Mouse (Mus musculus): Measurements from ENCODE around the gene Hivep2.

Gene Hivep2

GRCm38 (mm10) chr10:13965974-13966829 lies at the start of gene Hivep2:
TSS of gene Hivep2 (plus strand) at chr10:13966075.
- DNase-seq (ENCODE audit: low read depth): no peak

GRCm38 (mm10) chr10:13916645-13917342 lies 49.1 kb upstream of the Hivep2 start:
- peak; percentile 72 for DNase-seq (ENCODE audit: low read depth)

DNA sequence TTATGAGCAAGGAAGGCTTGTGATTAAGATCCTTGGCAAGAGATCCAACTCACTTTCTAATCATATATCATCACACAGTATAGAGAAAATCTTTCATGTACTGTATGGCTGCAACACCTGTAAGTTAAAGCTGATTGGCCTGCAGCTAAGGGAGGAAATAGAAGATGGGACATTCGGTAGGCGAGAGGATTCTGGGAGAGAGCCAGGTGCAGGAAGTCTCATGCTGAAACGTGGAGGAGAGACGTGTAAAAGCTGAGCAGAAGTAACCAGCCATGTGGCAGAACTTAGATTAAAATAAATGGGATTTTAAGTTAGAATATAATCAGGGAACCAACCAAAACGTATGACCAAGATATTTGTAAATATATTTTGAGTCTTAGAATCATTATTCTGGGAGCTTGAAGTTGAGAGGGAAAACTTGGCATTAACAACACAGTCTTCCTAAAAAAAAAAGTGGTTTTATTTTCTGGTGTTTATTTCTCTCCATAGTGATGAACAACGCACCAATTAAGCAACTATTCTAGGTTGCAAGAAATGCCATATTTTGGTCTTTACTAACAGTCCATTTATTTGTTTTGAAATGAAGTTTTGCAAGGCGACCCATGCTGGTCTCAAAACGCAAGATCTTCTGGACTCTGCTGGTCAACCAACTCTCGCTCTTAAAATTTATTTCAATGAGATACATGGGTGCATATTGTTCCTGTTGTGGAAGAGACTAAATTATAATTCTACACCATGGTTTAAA lies 44.1 kb upstream of the Hivep2 start:
- DNase-seq (ENCODE audit: low read depth): no peak

GRCm38 (mm10) chr10:13929306-13929705 lies 36.6 kb upstream of the Hivep2 start:
- no peak for DNase-seq (ENCODE audit: low read depth)

DNA sequence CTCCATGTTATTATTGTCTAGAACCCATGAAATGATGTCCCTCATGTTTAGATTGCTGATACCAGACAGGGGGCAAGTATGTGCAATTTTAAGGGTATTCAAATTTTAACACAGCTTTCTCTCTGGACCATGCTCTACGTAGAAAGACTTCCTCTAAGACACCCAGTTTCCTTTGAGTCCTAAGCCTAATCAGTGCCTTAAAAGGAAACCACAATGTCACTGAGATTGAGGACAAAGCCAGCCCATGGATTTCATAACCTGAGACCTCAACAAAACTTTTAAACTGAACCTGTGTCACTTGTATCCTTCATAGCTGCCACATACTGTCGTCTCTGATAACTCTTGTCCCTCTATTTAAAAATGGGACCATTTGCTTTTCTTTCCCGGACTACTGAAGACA lies 33.7 kb upstream of the Hivep2 start:
- no peak for DNase-seq (ENCODE audit: low read depth)

DNA sequence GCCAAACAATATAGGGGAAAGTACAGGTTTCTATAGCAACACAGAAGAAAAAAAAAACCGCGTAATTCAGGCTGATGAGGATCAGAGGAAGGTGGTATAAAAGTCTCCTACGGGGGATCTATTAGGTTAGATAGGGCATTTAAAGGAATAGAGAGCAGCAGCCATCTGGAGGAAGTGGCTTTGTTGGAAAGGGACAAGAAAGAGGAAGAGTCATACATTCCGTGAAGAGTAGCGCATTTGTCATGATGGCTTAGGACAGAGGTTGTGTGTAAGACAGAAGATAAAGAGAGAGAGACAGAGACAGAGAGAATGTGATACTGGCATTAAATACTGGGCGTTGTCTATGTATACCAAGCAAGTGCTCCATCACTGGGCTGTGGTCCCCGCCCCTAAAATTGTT lies 32.6 kb upstream of the Hivep2 start:
- no peak for DNase-seq (ENCODE audit: low read depth)

GRCm38 (mm10) chr10:13935646-13936045 lies 30.2 kb upstream of the Hivep2 start:
- DNase-seq (ENCODE audit: low read depth): no peak

- DNase-seq (ENCODE audit: low read depth): no peak
These were observed 24.5 kb upstream of the Hivep2 start for GRCm38 (mm10) chr10:13941406-13941805.

GRCm38 (mm10) chr10:13943706-13944105 lies 22.2 kb upstream of the Hivep2 start:
- DNase-seq (ENCODE audit: low read depth): no peak

DNA sequence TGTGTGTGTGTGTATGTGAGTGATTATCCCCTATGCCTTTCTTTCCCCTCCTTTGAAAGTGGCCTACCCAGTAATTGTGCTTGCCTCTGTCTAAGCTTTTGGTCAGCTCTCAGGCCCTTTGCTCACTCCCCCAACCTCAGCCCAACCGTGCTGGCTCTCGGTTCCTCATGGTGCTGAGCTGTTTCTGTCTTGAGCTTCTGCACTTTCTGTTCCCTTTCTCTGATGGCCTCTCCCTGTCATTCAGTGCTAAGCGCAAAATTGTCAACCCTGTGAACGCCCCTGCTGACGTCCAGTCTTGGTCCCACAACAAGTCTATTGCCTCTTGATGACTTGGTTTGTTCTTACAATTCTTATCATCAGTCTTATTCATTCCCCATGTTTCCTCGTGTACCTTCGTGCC lies 19.4 kb upstream of the Hivep2 start:
- no peak for DNase-seq (ENCODE audit: low read depth)

GRCm38 (mm10) chr10:13962965-13963364 lies 2.9 kb upstream of the Hivep2 start:
- DNase-seq (ENCODE audit: low read depth): no peak

DNA sequence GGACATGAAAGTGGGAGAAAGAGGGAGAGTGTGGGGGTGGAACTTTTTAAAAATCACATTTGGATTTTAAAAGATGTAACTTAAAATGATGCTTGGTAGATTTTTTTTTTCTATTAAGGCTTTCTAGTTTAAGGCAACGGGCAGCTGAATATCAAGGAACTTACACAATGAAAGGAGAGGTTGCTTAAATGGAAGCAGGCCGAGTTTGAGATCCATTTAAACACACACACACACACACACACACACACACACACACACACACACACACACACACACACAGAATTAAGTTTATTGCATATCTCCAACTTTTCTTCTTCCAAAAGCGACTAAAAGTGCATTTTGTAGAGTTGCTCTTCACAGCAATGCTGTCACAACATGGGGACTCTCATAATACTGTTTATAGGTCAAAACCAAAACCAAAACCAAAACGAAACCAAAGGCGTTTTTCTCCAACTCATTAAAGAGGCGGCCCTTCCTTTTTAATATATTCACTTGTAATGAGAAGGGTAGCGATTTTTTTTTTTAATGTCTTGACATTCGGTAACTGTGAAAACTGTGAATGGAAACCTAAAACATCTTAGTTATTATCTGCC lies 1.9 kb upstream of the Hivep2 start:
- DNase-seq (ENCODE audit: low read depth): no peak

DNA sequence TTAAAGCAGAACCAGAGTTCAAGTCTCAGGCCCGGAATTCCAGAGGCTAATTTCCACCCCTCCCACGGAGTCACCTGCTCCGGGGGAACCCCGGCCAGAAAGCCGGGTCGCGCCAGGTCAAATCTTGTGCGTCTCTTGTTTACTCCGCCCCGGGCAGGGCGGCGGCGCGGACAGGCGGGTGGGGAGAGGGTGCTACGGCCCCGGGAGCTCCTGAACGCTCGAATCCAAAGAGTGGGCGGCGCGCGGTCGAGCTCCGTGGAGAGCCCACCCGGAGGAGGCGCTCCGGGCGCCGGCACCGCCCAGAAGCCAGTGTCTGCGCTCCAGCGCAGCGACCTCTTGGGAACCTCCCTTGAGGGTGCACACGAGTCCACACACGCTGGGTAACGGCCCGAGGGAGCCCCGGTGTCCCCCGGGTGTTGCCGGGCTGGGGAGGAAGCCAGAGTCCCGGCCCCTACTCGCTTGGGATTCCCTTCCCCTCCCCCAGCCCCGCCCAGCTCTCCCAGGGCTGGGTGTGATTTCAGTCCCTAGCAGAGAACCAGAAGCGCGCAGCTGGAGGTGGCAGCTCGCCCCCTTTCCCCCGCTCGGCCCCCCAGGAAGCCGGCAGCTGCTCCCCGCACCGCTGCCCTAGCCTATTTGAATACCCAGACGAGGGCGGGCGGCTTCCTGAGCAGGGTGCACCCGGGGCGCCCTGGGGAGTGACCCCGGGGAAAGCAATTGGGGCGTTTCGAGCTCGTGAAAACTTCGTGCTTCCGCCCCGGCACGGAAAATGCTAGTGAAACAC lies 1.2 kb upstream of the Hivep2 start:
- no peak for DNase-seq (ENCODE audit: low read depth)

- DNase-seq (ENCODE audit: low read depth): no peak
These were observed 430 bp upstream of the Hivep2 start for GRCm38 (mm10) chr10:13965316-13965973.

DNA sequence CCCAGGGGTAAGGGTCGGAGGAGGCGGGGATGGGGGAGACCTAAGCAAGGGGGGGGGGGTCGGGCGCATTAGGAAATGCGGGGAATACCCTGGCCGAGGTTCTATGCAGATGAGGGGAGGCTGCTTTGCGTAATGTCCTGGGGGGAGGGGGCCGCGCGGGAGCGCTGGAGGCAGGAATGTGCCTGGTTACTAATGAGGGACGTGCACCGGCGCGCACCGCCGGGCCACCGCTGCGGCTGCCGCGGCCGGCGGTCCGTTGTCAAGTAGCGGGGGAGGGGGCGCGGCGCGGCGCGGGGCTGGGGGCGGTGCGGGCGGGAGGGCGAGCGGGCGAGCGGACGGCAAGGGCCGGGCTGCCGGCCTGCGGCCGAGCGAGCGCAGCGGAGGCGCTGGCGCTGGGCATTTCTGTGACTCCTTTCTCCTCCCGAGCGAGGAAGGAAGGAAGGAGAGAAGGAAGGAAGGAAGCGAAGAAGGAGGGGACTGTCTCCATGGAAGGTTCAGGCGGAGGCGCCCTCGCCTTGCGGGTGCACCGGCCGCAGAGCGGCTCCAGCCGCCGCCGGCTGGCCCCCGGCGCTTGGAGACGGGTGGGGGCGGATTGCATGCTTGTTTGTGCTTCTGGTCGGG lies 1.1 kb downstream of the Hivep2 start:
- DNase-seq (ENCODE audit: low read depth): no peak

GRCm38 (mm10) chr10:13967451-13968233 lies 1.8 kb downstream of the Hivep2 start:
- DNase-seq (ENCODE audit: low read depth): no peak

- no peak for DNase-seq (ENCODE audit: low read depth)
These were observed 2.3 kb downstream of the Hivep2 start for GRCm38 (mm10) chr10:13968234-13968555.

DNA sequence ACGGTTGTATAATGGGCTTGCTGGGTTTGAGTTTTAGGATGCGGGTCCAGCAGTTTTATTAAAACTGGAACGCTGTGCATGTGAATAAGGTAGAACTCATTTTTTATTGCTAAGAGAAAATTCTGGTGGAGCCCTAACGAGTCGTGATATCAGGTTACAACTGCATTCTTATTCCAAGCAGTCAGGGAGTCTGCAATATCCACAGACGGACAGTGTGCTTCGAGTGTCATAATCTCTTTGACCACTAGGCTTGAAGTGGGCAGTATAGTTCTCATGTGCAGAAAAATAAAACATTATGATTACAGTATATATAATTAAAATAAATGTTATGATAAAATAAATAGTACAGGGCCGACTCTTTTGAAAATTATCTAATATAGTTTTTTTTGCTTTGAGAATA lies 3.1 kb downstream of the Hivep2 start:
- no peak for DNase-seq (ENCODE audit: low read depth)

- no peak for DNase-seq (ENCODE audit: low read depth)
These were observed 4.4 kb downstream of the Hivep2 start for GRCm38 (mm10) chr10:13970321-13970720.

GRCm38 (mm10) chr10:13971268-13971667 lies 5.4 kb downstream of the Hivep2 start:
- no peak for DNase-seq (ENCODE audit: low read depth)

Measured in fibroblast of lung, adult 2 months (primary cell).